Mouse (Mus musculus) embryonic facial prominence, embryonic 15.5 days (tissue): ENCODE results near the gene Kbtbd3. TPM values are rescaled to one million over a fixed set of nuclear protein-coding genes. Genes with fewer than 3 reads are reported as not detected.
A peak's percentile ranks its signal among the peaks of the same experiment; 100 is the strongest.

Experiments
- ATAC-seq: fragments of 200-750 bp; cut with Nextera tagmentation; 2 replicates; pipeline ENCODE4 v1.8.0; 2017; ENCODE audit warnings: low read depth, moderate TSS enrichment; ENCODE audit not compliant: insufficient number of reproducible peaks, low FRiP score, low TSS enrichment
- H3K27ac ChIP-seq: fragments of 300-500 bp; sonication (generic); replicated peaks from 2 replicates; pipeline ENCODE4 v1.5.1; 2015; ENCODE audit warnings: mild to moderate bottlenecking, inconsistent platforms
- H3K27me3 ChIP-seq: fragments of 300-500 bp; sonication (generic); 2 replicates; pipeline ENCODE4 v1.6.1; 2015; ENCODE audit warnings: inconsistent platforms
- H3K36me3 ChIP-seq: fragments of 300-500 bp; sonication (generic); 2 replicates; pipeline ENCODE4 v1.6.1; 2015; ENCODE audit warnings: mild to moderate bottlenecking, inconsistent platforms
- H3K4me1 ChIP-seq: fragments of 300-500 bp; sonication (generic); 2 replicates; pipeline ENCODE4 v1.6.1; 2015; ENCODE audit warnings: inconsistent platforms
- H3K4me2 ChIP-seq: fragments of 300-500 bp; sonication (generic); replicated peaks from 2 replicates; pipeline ENCODE4 v1.6.1; 2015; ENCODE audit warnings: mild to moderate bottlenecking, inconsistent platforms
- H3K4me3 ChIP-seq: fragments of 300-500 bp; sonication (generic); replicated peaks from 2 replicates; pipeline ENCODE4 v1.5.1; 2015; ENCODE audit warnings: mild to moderate bottlenecking, inconsistent platforms
- H3K9ac ChIP-seq: fragments of 300-500 bp; sonication (generic); 2 replicates; pipeline ENCODE4 v1.6.1; 2015; ENCODE audit warnings: inconsistent platforms
- H3K9me3 ChIP-seq: fragments of 300-500 bp; sonication (generic); replicated peaks from 2 replicates; pipeline ENCODE4 v1.6.1; 2016; ENCODE audit warnings: inconsistent platforms
- WGBS: fragments of 180-500 bp; shearing (Covaris S2); methylation state at CpG from one replicate; pipeline ENCODE4 v1.1.7; 2015; 5-methylcytosine and 5-hydroxymethylcytosine counted together
- polyA plus RNA-seq: library from polyadenylated mRNA; unstranded; fragments of >200 nt; fragmentation: Nextera tagmentation; extraction: Ambion mirVana; gene quantifications from 2 replicates; pipeline ENCODE4 v1.2.1, GENCODE M21; 2015

Kbtbd3 gene
- 6.4 and 7.6 TPM in 2 replicates for polyA plus RNA-seq

- Histone ChIP-seq H3K27me3 (no peaks in the 10 kb centered on the region), H3K9me3 (no peaks in the 10 kb centered on the region), H3K4me2 (peak within 1 kb of the TSS; percentile 64), H3K4me3 (peak within 1 kb of the TSS; percentile 81), H3K36me3 (no peaks in the 10 kb centered on the region), H3K9ac (peak within 1 kb of the TSS; percentile 63), H3K27ac (peak within 1 kb of the TSS; percentile 94), H3K4me1 (peaks cover 13% of the 10 kb centered on the region)
- under 1% methylated on average over 53 of the region's 53 CpGs for WGBS
- ATAC-seq, result peak; percentile 99
Measured at GRCm38 (mm10) chr9:4309351-4310085, at the start of gene Kbtbd3, which contains the start of gene Aasdhppt. Kbtbd3 (plus strand) TSS chr9:4309833. Aasdhppt (minus strand) TSS chr9:4309471.

DNA sequence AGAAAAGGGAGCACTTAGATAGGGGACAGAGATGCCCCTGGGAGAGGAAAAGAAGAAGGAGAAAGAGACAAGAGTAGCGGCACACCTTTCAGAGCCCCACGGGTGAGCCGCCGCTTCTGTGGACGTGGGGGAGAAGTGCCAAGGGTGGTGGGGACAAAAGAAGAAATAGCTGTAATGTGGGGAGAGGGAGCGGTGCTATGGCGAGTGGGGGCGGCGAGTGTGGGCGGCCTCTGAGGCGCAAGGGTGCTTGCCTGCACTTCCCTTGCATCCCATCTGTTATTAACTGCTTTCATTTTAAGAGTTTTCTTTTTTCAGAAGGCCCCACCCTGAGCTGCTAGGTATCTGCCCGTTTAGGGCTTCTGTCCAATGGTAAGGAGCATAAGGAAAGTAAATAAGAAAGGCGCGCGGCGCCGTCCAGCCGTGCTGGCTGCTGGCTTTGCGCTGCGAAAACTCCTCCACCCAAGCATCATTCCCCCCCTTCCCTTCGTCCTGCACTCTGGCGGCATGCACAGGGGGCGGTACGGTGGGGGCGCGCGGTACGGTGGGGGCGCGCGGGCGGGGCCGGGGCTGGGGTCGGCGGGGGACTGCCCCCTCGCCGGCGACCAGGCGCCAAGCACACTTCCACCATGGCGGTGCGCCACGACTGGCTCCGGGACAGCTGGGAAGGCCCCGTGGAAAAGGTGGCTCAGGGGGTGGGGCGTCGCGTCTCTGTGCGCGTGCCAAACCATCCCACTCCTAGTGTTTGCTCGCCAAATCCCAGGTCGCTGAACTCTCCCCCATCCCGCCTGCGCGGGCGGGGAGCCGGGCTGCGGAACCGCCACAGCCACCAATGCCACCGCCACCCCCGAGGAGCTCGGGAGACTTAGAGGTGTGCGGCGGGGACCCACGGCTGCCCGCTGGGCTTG, 49.5 kb upstream of the Kbtbd3 start:
- Histone ChIP-seq H3K9me3 (peaks cover 9% of the 10 kb centered on the region; the same call in 1 of the 2 replicates), H3K4me2 (0 out of 2 replicates have a peak overlapping the region, but pooled peaks have one; percentile 12), H3K4me3 (peak overlapping the region; percentile 27), H3K9ac (no peak overlapping the region), H3K27ac (no peak overlapping the region), H3K27me3 (no peaks in the 10 kb centered on the region), H3K4me1 (no peaks in the 10 kb centered on the region), H3K36me3 (no peaks in the 10 kb centered on the region)
- ATAC-seq, result peak; percentile 60; the same call in 1 of the 2 replicates
- 52% methylated on average over 65 of the region's 65 CpGs for WGBS

DNA sequence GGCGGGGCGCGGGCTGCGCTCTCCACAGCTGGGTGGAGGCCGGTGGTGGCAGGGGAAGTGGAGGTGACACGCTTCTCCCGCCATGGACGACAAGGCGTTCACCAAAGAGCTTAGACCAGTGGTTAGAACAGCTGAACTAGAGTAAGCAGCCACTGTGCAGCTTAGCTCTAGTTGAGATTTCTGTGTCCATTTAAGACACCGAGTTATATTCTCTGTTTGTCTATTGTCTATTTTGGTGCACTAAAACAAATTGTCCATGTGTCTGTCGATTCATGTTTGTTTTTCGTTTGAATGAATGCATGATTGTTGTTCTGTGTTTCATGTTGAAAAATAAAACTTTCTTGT, 48.9 kb upstream of the Kbtbd3 start:
- H3K9me3 ChIP-seq, result peaks cover 9% of the 10 kb centered on the region; the same call in 1 of the 2 replicates
- peak overlapping the region; percentile 27; the same call in 1 of the 2 replicates for H3K4me3 ChIP-seq
- H3K36me3 ChIP-seq, result no peaks in the 10 kb centered on the region
- ATAC-seq, result no peak
- no peaks in the 10 kb centered on the region for H3K4me1 ChIP-seq
- no peaks in the 10 kb centered on the region for H3K27me3 ChIP-seq
- no peak overlapping the region for H3K9ac ChIP-seq
- WGBS, result 68% methylated on average over 12 of the region's 12 CpGs
- 0 out of 2 replicates have a peak overlapping the region, but pooled peaks have one; percentile 12 for H3K4me2 ChIP-seq
- no peak overlapping the region for H3K27ac ChIP-seq

GRCm38 (mm10) chr9:4266881-4267280, 42.8 kb upstream of the Kbtbd3 start:
- ATAC-seq, result no peak
- 91% methylated on average over 3 of the region's 3 CpGs for WGBS
- H3K9ac ChIP-seq, result no peak overlapping the region

GRCm38 (mm10) chr9:4283850-4284249, 25.8 kb upstream of the Kbtbd3 start:
- Histone ChIP-seq H3K27ac (no peak overlapping the region), H3K4me2 (no peak overlapping the region), H3K4me1 (no peaks in the 10 kb centered on the region), H3K4me3 (no peak overlapping the region), H3K9me3 (no peaks in the 10 kb centered on the region), H3K36me3 (peaks cover 5% of the 10 kb centered on the region; the same call in 1 of the 2 replicates), H3K27me3 (no peaks in the 10 kb centered on the region), H3K9ac (no peak overlapping the region)
- no peak for ATAC-seq
- WGBS, result 22% methylated on average over 3 of the region's 3 CpGs

More at GRCm38 (mm10) chr9:4266881-4267280, 42.8 kb upstream of the Kbtbd3 start:
- Histone ChIP-seq H3K4me1 (no peaks in the 10 kb centered on the region), H3K4me2 (no peak overlapping the region), H3K36me3 (no peaks in the 10 kb centered on the region), H3K27ac (no peak overlapping the region), H3K4me3 (no peak overlapping the region), H3K27me3 (no peaks in the 10 kb centered on the region), H3K9me3 (no peaks in the 10 kb centered on the region)

GRCm38 (mm10) chr9:4300466-4300865, 9.2 kb upstream of the Kbtbd3 start:
- H3K27ac ChIP-seq, result no peak overlapping the region
- no peaks in the 10 kb centered on the region for H3K9me3 ChIP-seq
- no peak for ATAC-seq
- no peak overlapping the region for H3K4me2 ChIP-seq
- H3K36me3 ChIP-seq, result peaks cover 32% of the 10 kb centered on the region
- no peaks in the 10 kb centered on the region for H3K27me3 ChIP-seq
- no peak overlapping the region for H3K9ac ChIP-seq
- no peak overlapping the region for H3K4me3 ChIP-seq
- H3K4me1 ChIP-seq, result no peaks in the 10 kb centered on the region
- WGBS, result 97% methylated on average over 2 of the region's 2 CpGs

- Histone ChIP-seq H3K27me3 (no peaks in the 10 kb centered on the region), H3K4me1 (peaks cover 6% of the 10 kb centered on the region), H3K9ac (no peak overlapping the region), H3K4me3 (no peak overlapping the region), H3K4me2 (no peak overlapping the region), H3K9me3 (no peaks in the 10 kb centered on the region), H3K36me3 (peaks cover 19% of the 10 kb centered on the region; the same call in 1 of the 2 replicates), H3K27ac (no peak overlapping the region)
- no peak for ATAC-seq
- 50% methylated on average over 1 of the region's 1 CpGs for WGBS
Measured at GRCm38 (mm10) chr9:4304867-4305266, 4.8 kb upstream of the Kbtbd3 start.

DNA sequence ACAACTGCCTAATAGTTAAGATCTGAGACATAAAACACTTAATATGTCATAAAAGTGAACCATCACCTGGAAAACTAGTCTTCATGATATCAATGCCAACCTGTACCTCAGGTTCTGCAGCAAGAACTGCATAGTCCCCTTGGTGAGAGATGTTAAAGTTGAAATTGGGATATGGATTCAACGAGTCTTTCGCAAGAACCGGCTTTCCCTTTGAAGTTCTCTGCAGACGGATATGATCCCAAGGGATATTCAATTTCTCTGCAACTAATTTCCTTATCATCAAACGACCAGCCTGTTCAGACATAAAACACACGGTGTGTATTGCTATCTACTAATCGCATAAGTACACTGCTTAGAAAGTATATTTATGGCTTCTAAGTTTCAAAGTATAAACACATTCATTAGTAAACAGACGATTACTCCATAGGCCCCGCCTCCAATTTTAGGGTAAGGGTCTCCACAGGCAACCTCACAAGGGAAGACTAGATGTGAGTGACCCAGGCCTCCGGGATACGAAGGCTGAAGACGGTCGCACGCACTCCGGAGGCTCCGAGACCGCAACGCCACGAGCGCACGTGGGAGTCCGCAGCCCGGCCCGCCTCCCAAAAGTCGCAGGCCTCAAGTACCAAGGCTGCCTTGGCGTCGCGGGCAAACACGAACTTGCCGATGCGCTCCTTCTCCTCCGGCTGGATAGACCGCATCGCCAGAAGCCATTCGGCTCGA, 844 bp upstream of the Kbtbd3 start:
- peak; percentile 27 for ATAC-seq
- under 1% methylated on average over 36 of the region's 36 CpGs for WGBS
- peak overlapping the region; percentile 81 for H3K4me3 ChIP-seq
- peaks cover 13% of the 10 kb centered on the region for H3K4me1 ChIP-seq
- H3K4me2 ChIP-seq, result peak overlapping the region; percentile 64
- H3K36me3 ChIP-seq, result no peaks in the 10 kb centered on the region
- no peaks in the 10 kb centered on the region for H3K9me3 ChIP-seq
- H3K9ac ChIP-seq, result peak overlapping the region; percentile 63
- H3K27me3 ChIP-seq, result no peaks in the 10 kb centered on the region
- H3K27ac ChIP-seq, result peak overlapping the region; percentile 84

- 71% methylated on average over 3 of the region's 3 CpGs for WGBS
- H3K4me2 ChIP-seq, result peak overlapping the region; percentile 64
- H3K36me3 ChIP-seq, result no peaks in the 10 kb centered on the region
- H3K9me3 ChIP-seq, result no peaks in the 10 kb centered on the region
- H3K27ac ChIP-seq, result no peak overlapping the region
- no peak for ATAC-seq
- peak overlapping the region; percentile 81 for H3K4me3 ChIP-seq
- peaks cover 13% of the 10 kb centered on the region for H3K4me1 ChIP-seq
- no peak overlapping the region for H3K9ac ChIP-seq
- no peaks in the 10 kb centered on the region for H3K27me3 ChIP-seq
Measured at GRCm38 (mm10) chr9:4310706-4311105, 1.1 kb downstream of the Kbtbd3 start.

- no peaks in the 10 kb centered on the region for H3K36me3 ChIP-seq
- 87% methylated on average over 3 of the region's 3 CpGs for WGBS
- no peak for ATAC-seq
- H3K4me2 ChIP-seq, result no peak overlapping the region
- H3K9me3 ChIP-seq, result no peaks in the 10 kb centered on the region
- H3K27me3 ChIP-seq, result no peaks in the 10 kb centered on the region
- no peak overlapping the region for H3K4me3 ChIP-seq
- no peak overlapping the region for H3K9ac ChIP-seq
- peaks cover 13% of the 10 kb centered on the region for H3K4me1 ChIP-seq
- no peak overlapping the region for H3K27ac ChIP-seq
Measured at GRCm38 (mm10) chr9:4311162-4311561, 1.5 kb downstream of the Kbtbd3 start.
